Mouse (Mus musculus) stomach, postnatal 0 days (tissue): ENCODE measurements at regions not wholly inside any gene's neighbourhood (a gene's known extent, or its start where the extent isn't known, plus 50 kb on each side); places are given as distances from the start of the nearest gene placed in this dataset.
A peak's percentile ranks its signal among the peaks of the same experiment; 100 is the strongest.

Experiments used
- ATAC-seq: fragments of 200-750 bp; cut with Nextera tagmentation; 2 replicates; pipeline ENCODE4 v1.8.0; 2017; ENCODE audit not compliant: low FRiP score, low TSS enrichment
- DNase-seq: peaks from one replicate; pipeline ENCODE4 v3.0.0-alpha.2; 2016; ENCODE audit warnings: low spot score
- H3K27ac ChIP-seq: fragments of 300-500 bp; sonication (generic); replicated peaks from 2 replicates; pipeline ENCODE4 v1.5.1; 2014; ENCODE audit warnings: mild to moderate bottlenecking, control low read depth
- H3K27me3 ChIP-seq: fragments of 300-500 bp; sonication (generic); 2 replicates; pipeline ENCODE4 v1.6.1; 2014; ENCODE audit warnings: low read length; ENCODE audit not compliant: control insufficient read depth, insufficient read depth
- H3K36me3 ChIP-seq: fragments of 300-500 bp; sonication (generic); 2 replicates; pipeline ENCODE4 v1.6.1; 2014; ENCODE audit warnings: low read length, mixed read lengths; ENCODE audit not compliant: control insufficient read depth, insufficient read depth
- H3K4me1 ChIP-seq: fragments of 300-500 bp; sonication (generic); replicated peaks from 2 replicates; pipeline ENCODE4 v1.6.1; 2014; ENCODE audit warnings: antibody characterized with exemption; ENCODE audit not compliant: control insufficient read depth, insufficient read depth
- H3K4me2 ChIP-seq: fragments of 300-500 bp; sonication (generic); replicated peaks from 2 replicates; pipeline ENCODE4 v1.6.1; 2014; ENCODE audit warnings: low read depth, mild to moderate bottlenecking, control low read depth, moderate library complexity
- H3K4me3 ChIP-seq: fragments of 300-500 bp; sonication (generic); 2 replicates; pipeline ENCODE4 v1.5.1; 2014; ENCODE audit warnings: low read depth, low read length, control low read depth
- H3K9ac ChIP-seq: fragments of 300-500 bp; sonication (generic); 2 replicates; pipeline ENCODE4 v1.6.1; 2014; ENCODE audit warnings: mild to moderate bottlenecking, low read length, control low read depth, mixed read lengths
- H3K9me3 ChIP-seq: fragments of 300-500 bp; sonication (generic); 2 replicates; pipeline ENCODE4 v1.6.1; 2016; ENCODE audit warnings: low read length; ENCODE audit not compliant: control insufficient read depth
- CTCF ChIP-seq: IDR thresholded peaks from 2 replicates; pipeline ENCODE4 v1.5.1; 2016; ENCODE audit warnings: antibody characterized with exemption, low read depth, mild to moderate bottlenecking, moderate library complexity
- EP300 ChIP-seq: optimal IDR thresholded peaks from 2 replicates; pipeline ENCODE3; 2016; ENCODE audit warnings: antibody characterized with exemption
- WGBS: fragments of 180-500 bp; shearing (Covaris S2); extraction: QIAGEN DNeasy Blood & Tissue Kit; methylation state at CpG from one replicate; pipeline ENCODE4 v1.1.7; 2014; 5-methylcytosine and 5-hydroxymethylcytosine counted together

DNA sequence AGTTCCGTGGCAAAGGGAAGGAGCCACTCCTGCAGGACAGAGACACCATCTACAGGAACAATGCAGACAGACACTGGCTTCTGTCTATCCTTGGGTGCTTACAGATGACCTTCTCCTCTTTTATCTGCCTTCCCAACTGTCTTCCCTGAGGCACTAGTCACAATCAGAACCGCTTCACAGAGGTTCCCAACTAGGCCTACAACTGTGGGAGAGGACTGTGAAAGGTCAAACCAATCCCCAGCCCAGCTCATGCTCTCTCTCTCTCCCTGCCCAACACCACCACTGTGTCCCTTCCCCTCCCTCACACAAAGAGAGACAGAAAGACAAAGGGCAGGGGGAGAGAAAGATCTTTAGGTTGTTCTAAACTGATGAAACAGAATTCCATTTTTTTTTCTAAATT lies 61.3 kb downstream of the Tmem17 start:
- Histone ChIP-seq H3K4me3 (no peak overlapping the region), H3K27ac (no peak overlapping the region), H3K4me1 (no peaks in the 10 kb centered on the region), H3K4me2 (no peak overlapping the region), H3K9ac (no peak overlapping the region), H3K36me3 (no peaks in the 10 kb centered on the region), H3K9me3 (no peaks in the 10 kb centered on the region), H3K27me3 (no peaks in the 10 kb centered on the region)
- 50% methylated on average over 2 of the region's 2 CpGs for WGBS
- ATAC-seq (no peak), DNase-seq (no peak)
- TF ChIP-seq EP300 (no peak), CTCF (0 out of 2 replicates have a peak, but pooled peaks have one; percentile 3)

- H3K27ac ChIP-seq, result no peak overlapping the region
- H3K9me3 ChIP-seq, result no peaks in the 10 kb centered on the region
- H3K27me3 ChIP-seq, result no peaks in the 10 kb centered on the region
- no peak overlapping the region for H3K4me2 ChIP-seq
- 77% methylated on average over 3 of the region's 3 CpGs for WGBS
- no peak overlapping the region for H3K9ac ChIP-seq
- TF ChIP-seq CTCF, result no peak
- no peak for TF ChIP-seq EP300
- H3K4me1 ChIP-seq, result no peaks in the 10 kb centered on the region
- DNase-seq, result no peak
- no peak for ATAC-seq
- H3K4me3 ChIP-seq, result no peak overlapping the region
- no peaks in the 10 kb centered on the region for H3K36me3 ChIP-seq
Measured at GRCm38 (mm10) chr11:22573802-22574201, 61.9 kb downstream of the Tmem17 start.

GRCm38 (mm10) chr11:22574506-22574905 lies 62.6 kb downstream of the Tmem17 start:
- no peaks in the 10 kb centered on the region for H3K36me3 ChIP-seq
- DNase-seq (no peak), ATAC-seq (no peak)
- H3K4me1 ChIP-seq, result no peaks in the 10 kb centered on the region
- no peak overlapping the region for H3K4me3 ChIP-seq
- no peak for TF ChIP-seq EP300
- no peak for TF ChIP-seq CTCF
- no peak overlapping the region for H3K27ac ChIP-seq
- no peak overlapping the region for H3K4me2 ChIP-seq
- H3K9me3 ChIP-seq, result no peaks in the 10 kb centered on the region
- 81% methylated on average over 2 of the region's 2 CpGs for WGBS
- H3K9ac ChIP-seq, result no peak overlapping the region
- no peaks in the 10 kb centered on the region for H3K27me3 ChIP-seq

DNA sequence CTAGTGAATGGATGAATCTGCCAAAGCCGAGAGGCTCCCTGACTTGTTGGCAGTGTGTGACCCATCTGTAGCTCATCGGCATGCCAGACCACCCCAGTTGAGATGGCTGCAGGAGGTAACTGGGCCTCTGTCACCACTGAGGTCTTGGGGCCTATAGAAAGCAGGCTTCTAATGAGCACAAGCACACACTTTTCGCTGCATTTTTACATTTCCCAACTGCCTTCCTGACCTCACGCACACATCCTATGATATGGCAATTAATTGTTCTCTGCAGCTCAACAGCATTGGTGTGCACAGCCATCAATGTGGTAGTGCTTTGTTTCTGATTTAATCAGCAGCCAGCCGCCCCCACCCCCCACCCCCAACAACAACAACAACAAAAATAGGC lies 72.2 kb downstream of the Tmem17 start:
- H3K9ac ChIP-seq, result no peak overlapping the region
- DNase-seq, result no peak
- H3K4me3 ChIP-seq, result no peak overlapping the region
- 43% methylated on average over 5 of the region's 5 CpGs for WGBS
- H3K4me1 ChIP-seq, result 0 out of 2 replicates have a peak, but pooled peaks cover 2% of the 10 kb centered on the region
- TF ChIP-seq EP300, result no peak
- no peak for TF ChIP-seq CTCF
- no peak for ATAC-seq
- H3K9me3 ChIP-seq, result no peaks in the 10 kb centered on the region
- no peaks in the 10 kb centered on the region for H3K36me3 ChIP-seq
- H3K27me3 ChIP-seq, result no peaks in the 10 kb centered on the region
- peak overlapping the region; percentile 49; the same call in 1 of the 2 replicates for H3K27ac ChIP-seq
- no peak overlapping the region for H3K4me2 ChIP-seq

GRCm38 (mm10) chr11:22584488-22585158 lies 72.7 kb downstream of the Tmem17 start:
- Histone ChIP-seq H3K9me3 (no peaks in the 10 kb centered on the region), H3K4me1 (0 out of 2 replicates have a peak, but pooled peaks cover 2% of the 10 kb centered on the region), H3K27ac (peak overlapping the region; percentile 49; the same call in 1 of the 2 replicates), H3K36me3 (no peaks in the 10 kb centered on the region), H3K4me3 (no peak overlapping the region), H3K4me2 (peak overlapping the region; percentile 27), H3K27me3 (no peaks in the 10 kb centered on the region), H3K9ac (no peak overlapping the region)
- no peak for DNase-seq
- TF ChIP-seq CTCF, result no peak
- no peak for TF ChIP-seq EP300
- WGBS, result 21% methylated on average over 13 of the region's 14 CpGs
- ATAC-seq, result peak; percentile 60; the same call in 1 of the 2 replicates

DNA sequence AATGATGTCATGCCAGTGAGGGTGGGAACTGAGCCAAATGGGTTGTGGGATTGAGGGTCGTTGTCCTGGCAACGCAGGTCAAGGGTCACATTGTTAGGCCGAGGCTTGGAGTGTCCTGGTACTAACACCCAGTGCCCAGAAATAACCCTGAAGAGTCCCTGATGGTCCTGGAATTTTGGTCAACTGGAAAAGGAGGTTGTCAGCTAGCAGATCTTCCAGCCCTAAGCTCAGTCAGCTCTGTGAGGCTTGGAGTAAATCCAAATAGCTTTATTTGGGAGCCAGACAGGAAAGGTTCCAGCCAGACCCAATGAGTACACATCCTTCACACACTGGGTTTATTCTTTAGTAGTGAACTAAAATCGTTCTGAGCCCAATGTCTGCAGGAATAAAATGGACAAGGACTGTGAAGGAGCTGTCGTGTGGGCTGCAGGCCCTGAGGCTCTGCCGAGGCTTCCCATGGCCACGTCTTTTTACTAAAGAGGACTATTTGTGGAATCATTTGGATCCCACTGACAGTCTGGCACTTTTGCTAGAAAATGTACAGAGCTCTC lies 75.9 kb downstream of the Tmem17 start:
- DNase-seq (no peak), ATAC-seq (0 out of 2 replicates have a peak, but pooled peaks have one; percentile 5)
- Histone ChIP-seq H3K4me1 (0 out of 2 replicates have a peak, but pooled peaks cover 2% of the 10 kb centered on the region), H3K4me3 (no peak overlapping the region), H3K36me3 (no peaks in the 10 kb centered on the region), H3K27me3 (no peaks in the 10 kb centered on the region), H3K9ac (no peak overlapping the region), H3K9me3 (no peaks in the 10 kb centered on the region), H3K4me2 (no peak overlapping the region), H3K27ac (peak overlapping the region; percentile 76)
- TF ChIP-seq EP300, result no peak
- no peak for TF ChIP-seq CTCF
- 50% methylated on average over 7 of the region's 7 CpGs for WGBS
